Mouse (Mus musculus): ENCODE data around the gene Jakmip3.
A peak's percentile ranks its signal among the peaks of the same experiment; 100 is the strongest.

The Jakmip3 gene

DNA sequence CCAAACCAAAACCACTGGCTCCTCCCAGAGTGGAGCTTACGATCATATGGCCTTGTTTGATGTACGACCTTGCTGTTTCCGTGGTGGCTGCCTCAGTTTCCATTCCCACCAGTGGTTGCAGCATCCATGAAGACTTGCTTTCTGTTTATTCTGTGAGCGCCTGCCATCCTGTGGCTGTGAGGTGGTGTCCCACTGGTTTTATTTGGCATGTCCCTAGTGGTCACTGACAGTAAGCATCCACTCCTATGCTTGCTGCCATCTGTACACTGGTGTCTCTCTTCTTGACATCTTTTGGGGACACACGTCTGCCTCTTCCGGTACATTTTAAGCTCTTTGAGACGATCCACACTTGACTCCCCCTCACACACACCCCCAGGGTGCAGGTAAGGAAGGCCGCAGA, 7.2 kb downstream of the Jakmip3 start:
- DNase-seq (ENCODE audit: low spot score), result no peak

DNA sequence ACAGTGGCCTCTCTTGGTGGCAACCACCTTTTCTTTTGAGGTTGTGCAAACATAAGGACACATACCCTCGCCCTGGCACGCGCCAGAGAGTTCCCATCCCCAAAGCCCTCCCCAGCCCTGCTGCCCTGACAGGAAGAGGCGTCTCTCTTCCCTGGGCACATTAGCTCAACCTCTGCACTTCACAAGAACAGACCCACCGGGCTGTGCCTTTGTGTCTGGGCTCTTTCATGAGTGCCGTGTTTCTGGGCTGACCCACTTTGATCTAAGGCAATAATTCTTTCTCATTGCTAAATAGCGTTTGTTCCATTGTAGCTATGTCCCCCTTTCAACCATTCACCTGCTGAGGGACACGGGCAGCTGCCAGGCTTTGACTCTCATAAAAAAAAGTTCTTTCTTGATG, 7.8 kb downstream of the Jakmip3 start:
- DNase-seq (ENCODE audit: low spot score), result no peak

DNA sequence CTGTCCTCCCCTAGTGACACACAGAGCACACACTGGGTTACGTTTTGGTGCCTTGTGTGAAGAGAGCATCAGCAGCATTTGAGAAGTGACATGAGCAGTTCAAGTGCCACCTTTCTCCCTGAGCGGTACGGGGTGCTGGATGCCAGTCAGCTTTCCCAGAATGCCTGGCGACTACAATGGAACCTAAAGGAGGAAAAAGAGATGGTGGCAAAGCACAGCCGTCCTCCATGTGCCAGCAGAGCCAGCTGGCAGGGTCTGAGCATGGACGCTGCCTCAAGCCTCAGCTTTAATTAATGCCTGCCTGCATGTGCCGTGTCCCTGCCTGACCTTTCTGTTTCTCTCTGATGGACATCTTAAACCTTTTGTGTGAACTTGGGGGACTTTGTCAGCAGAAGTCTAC, 15.3 kb downstream of the Jakmip3 start:
- DNase-seq (ENCODE audit: low spot score), result no peak

DNA sequence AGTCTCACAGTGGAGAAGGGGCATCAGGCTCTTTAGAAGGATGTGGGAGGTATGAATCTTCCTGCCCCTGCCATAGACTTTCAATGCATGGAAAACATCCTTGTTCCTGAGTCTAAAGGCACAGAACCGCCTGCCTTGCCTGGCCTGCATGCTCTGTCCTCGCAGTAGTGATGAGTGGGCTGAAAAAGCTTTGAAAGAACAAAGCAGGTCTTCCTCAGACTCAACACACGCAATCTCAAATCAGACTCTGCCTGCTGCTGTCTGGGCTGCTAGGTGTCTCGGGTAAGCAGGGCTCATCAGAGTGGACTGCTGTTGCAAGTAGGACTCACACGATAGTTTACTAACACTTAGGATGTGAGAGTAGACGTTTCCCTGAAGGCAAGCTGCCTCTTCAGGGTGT, 16.6 kb downstream of the Jakmip3 start:
- no peak for DNase-seq (ENCODE audit: low spot score)

DNA sequence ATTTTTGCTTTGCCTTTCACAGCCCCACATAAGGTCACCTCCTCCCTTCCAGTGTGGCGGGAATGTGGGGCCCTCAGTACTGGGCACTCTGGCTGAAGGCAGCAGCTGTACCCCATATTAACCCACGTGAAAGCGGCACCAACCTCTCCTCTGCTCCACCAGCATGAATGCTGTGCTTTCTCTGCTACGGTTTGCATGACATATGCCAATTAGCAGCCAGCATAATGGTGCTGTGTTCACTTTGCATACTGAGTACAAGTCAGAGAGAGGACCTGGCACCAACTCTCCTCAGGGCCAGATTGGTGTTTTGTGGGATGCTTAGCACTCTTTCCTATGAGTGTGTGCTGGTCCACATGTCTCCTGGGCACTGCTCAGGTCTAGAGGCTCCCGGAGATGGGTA, 19.2 kb downstream of the Jakmip3 start:
- DNase-seq (ENCODE audit: low spot score), result no peak

DNA sequence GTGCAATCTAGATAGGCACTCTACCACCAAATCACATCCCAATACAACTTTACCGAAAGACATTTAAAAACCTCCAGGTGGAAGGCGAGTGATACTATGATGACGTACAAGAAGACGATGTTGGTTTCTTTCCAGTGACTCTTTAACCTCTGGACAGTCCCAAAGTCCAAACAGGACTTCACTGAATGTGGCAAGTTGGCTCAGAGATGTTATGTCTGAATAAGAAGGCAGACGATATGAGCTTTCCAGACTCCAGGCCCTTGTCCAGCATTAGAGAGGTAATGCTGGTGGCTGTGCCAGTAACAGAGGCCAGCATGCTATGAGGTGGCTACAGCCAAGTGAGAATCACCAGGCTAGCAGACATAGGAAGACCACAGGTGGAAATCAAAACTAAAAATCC, 23.2 kb downstream of the Jakmip3 start:
- DNase-seq (ENCODE audit: low spot score), result no peak

DNA sequence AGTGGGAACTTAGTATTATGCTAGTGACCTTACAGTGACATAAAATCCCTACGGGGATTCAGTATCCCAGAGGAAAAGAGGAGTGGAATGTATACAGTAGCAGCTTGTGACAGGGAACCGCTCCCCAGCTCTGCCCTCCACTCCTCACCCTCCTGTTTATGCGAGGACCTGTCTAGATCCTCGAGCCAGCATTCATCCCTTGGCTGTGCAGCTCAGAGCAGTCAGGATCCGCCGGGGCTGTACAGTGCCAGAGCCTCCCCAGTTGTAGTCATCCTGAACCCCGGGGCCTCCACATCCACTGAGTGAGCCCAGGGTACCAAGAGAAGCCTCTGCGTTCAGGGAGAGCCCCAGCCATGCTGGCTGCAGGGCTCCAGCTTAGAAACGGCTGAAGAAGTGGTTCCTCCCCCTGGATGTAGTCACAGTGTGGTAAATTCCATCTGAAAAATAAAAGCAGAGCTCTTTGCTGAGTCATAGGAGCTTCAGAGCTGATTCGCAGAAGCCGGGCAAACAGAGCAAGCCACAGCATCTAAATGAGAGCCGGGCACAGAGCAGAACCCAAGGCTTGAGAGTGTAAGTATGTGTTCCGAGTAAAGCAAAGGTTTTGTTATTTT, 27.6 kb downstream of the Jakmip3 start:
- no peak for DNase-seq (ENCODE audit: low spot score)

DNA sequence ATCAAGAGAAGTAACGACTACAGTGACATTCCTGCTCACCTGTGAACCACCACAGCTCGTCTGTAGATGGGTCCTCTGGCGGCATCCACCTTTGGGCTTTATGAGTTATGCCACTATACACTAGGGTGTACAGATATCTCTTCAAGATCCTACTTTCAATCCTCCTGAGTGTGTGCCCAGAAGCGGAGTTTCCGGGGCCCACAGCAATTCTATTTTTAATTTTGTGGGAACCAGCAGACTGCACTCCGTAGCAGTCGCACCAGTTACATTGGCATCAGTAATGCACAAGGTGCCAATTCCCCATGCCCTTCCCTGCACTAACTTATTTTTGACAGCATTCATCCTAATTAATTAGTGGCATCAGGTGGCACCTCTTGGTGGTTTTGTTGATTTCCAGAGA, 37.0 kb downstream of the Jakmip3 start:
- no peak for DNase-seq (ENCODE audit: low spot score)

DNA sequence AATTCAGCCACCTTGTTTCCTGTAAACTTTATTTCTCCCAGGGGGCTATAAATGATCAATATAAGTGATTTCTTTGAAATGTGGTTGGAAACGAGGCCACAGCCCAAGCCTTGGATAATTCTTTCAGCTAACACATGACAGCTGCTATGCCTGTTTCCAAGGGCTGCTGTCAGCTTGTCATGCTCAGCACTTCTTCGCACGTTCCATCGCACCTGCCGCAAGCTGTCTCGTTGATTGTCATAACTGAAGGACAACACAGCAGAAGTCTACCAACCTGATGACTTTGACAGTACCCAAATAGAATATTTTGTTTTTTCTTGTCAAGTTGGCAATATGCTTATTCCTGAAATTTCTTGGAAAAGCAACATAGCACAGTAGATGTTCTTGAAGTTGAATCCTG, 44.0 kb downstream of the Jakmip3 start:
- DNase-seq (ENCODE audit: low spot score), result no peak

DNA sequence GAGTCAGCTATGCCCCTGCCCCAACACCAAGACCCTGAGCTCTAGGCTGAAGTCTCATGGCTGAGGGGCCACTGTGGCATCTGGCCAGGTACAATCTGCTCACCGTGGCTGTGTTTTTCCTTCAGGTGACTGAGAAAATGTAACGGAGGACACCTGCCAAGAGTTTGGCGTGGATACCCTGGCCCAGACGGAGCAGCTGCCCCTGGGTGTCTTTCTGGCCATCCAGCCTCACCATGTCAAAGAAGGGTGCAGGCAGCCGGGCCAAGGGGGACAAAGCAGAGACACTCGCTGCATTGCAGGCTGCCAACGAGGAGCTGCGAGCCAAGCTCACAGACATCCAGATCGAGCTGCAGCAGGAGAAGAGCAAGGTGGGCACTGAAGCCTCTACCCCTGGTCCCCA, 48.6 kb downstream of the Jakmip3 start:
- DNase-seq (ENCODE audit: low spot score), result no peak

DNA sequence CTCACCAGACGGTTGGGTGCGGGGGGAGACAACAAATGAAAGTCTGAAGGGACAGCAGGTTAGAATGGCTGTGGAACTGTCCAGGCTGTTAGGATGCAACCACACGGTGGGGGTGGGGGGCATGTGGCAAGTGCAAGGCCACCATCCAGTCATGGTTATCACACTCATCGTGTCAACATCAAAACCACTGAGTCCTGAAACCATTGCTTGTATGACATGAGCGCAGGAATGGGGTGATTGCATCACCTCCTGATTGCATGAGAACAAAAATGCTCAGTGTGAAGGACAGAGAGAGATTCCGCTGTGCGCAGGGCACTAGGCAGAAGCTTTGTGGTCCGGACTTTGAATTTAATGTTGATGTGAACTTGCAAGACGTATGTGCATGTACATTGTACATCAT, 62.2 kb downstream of the Jakmip3 start:
- no peak for DNase-seq (ENCODE audit: low spot score)

DNA sequence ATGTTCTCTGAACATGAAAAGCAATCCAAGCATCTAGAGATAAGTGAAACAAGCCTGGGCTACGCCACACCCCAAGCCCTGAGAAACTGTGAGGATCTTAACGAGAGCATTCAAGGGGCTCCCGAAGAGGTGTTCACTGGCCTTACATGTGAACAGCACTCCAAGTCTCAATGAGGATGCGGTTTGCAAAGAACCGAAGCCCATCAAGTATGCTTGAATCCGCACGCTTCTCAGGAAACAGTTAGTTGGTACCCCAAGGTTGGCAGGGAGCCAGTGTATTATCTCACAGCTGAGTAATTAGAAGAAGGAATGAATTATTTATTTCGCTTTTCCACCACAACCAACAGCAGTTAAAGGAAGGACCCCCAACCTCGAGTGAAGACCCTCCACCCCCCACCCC, 62.7 kb downstream of the Jakmip3 start:
- DNase-seq (ENCODE audit: low spot score), result no peak

DNA sequence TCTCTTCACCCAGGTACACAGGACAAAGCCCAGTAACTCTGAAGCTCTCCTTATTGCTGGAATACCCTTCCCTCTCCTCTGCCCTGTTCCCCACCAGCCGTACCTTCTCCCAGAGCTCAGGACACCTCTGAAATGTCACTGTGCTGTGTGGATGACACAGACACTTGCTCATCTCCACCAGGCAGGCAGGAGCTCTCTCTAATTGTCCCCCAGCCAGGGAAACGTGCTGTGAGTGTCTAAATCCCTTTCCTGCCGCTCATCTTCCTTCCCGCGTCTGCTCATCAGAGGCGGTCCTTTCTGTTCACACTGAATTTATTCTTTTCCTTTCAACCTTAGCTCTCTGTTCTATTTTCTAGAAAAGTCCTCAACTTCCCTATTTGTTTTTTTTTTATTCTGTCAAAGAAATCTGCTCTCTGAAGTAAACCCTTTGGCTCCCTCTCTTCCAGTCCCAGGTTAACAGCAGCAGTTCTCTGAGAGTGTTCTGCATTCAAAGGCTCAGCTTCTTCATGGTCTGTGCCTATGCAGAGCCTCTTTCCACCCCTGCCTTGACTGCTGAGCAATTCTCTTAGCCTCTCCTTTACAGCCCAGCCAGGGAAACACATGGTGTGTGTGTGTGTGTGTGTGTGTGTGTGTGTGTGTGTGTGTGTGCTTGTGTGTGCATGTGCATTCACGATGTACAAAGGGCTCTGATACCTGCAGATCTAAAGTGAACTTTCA, 69.4 kb downstream of the Jakmip3 start:
- DNase-seq (ENCODE audit: low spot score), result no peak

DNA sequence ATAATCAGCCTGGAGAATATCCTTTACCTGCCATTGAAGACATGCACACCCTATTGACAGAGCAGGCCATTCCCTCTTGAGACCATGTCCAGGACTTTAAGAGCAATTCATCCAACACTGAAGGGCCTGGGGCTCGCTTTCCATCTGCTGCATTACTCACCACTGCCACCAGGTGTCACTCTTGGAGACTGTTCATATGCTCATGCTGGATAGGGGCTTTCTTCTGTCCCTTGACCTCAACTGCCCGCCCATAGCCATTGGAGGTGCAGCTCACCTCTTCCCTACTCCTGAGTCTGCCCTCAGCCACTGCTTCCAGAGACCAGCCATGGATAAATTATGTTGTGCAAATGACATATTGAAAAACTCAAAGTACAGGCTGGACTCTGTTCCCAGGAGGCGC, 70.5 kb downstream of the Jakmip3 start:
- peak; percentile 16 for DNase-seq (ENCODE audit: low spot score)

DNA sequence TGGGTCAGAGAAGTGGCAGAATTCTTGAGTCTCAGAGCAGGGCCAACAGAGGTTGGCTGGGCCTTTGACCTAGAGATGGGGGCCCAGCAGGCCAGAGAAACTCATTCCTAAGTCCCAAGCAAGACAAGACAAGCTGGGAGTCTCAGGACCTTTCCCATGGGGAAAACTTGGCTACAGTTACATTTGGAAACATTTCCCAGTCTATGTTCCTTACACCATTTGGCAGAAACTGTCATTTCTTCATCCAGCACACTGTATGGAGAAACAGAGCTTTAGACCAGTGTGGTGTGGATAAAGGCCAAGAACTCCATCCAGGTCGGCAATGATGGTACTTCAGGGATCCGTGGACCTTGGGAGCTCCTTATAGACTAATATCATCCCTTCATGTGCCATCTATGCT, 71.1 kb downstream of the Jakmip3 start:
- DNase-seq (ENCODE audit: low spot score), result no peak

DNA sequence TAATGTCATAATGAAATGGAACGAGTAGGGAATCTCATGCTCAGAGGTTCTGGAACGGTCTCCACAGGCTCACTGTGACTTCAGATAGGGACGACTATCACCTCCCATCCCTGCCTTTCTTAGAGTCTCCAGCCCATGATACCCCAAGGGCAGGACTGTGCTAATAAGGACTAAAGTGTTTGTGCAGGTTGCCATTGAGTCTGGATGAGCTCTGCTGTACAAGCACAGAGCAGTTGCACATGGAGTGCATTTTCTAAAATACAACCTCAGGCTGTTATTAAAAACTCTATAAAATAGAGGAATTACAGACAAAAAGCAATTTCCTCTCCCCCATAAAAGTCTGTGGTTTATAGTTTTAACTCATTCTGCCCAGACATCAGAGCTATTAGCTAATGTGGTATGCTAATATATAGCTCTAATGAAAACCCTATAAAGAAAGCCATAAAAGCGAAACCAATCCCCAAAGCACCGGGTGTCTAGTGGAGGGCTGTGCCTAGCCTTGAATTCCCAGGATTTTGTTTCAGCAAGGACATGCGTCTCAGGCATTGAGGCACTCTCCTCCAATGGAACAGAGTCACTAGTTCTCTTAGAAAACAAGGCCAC, 72.3 kb downstream of the Jakmip3 start:
- no peak for DNase-seq (ENCODE audit: low spot score)

DNA sequence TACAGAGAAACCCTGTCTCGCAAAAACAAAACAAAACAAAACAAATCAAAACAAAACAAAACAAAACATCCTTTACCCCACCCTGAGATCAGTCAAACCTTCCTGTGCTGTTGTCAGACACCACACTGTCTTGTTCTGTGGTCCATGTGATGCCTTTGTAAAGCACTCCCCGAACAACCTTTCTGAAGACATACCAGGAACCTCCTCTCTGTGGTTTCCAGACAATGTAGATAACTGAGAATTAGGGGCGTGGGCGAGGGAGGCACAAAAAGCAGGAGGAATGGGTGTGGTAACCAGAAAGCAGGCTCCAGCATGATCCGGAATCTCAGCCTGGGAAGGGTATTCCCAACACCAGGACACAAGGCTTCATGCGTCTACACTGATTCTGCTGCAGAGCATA, 74.6 kb downstream of the Jakmip3 start:
- DNase-seq (ENCODE audit: low spot score), result no peak

DNA sequence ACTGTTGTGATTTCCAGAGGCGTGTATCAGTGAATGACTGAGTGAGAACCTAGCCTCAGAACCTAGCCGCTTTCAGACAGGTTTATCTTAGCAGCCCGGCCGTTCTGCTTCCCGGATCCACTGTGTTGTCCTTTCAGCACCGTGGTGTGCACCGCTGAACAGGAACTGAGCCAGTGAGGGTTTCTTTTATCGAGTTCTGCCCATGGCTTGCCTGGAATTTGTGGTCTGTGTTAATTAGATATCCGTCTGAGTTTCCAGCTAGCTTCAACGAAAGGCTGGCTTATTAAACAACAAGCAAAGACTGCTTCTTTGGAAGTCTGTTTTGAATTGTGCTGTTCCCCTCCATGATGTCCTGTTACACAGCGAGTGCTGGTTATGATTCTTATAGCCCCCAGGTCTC, 75.8 kb downstream of the Jakmip3 start:
- DNase-seq (ENCODE audit: low spot score), result no peak

DNA sequence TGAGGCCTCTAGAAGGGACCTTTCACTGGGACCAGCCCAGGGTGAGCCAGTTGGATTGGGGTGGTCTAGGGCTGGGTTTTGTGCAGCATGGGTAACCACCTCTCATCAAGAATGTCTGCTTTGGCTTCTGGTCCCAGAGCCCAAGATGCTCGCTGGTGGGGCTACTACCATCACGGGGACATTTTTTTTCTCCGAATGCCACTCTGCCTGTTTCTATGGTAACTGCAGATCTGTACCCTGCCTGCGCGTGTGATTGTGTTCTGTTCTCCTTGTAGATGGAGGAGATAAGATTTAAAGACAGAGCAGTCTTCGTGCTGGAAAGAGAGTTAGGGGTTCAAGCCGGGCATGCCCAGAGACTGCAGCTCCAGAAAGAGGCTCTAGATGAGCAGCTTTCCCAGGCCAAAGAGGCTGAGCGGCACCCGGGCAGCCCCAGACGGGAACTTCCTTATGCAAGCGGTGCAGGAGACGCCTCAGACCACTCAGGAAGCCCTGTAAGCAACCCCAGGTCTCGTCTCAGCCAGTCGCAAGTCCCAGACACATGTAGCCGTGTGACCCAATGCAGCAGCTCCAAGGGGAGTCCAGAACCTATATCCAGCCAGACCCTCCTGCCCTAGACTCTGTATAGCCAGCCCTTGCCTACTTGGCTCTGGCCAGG, 76.8 kb downstream of the Jakmip3 start:
- no peak for DNase-seq (ENCODE audit: low spot score)

DNA sequence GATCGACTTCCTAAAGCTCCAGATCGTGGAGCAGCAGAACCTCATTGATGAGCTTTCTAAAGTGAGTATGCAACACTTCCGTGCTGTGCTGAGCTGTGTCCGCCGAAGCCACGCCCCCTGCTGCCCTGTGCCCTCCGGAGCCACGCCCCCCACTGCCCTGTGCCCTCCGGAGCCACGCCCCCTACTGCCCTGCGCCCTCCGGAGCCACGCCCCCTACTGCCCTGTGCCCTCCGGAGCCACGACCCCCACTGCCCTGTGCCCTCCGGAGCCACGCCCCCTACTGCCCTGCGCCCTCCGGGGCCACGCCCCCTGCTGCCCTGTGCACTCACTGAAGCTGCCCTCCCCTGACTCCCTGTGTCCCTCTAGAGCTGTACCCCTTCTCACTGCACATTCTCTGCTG, 80.4 kb downstream of the Jakmip3 start:
- DNase-seq (ENCODE audit: low spot score), result no peak

DNA sequence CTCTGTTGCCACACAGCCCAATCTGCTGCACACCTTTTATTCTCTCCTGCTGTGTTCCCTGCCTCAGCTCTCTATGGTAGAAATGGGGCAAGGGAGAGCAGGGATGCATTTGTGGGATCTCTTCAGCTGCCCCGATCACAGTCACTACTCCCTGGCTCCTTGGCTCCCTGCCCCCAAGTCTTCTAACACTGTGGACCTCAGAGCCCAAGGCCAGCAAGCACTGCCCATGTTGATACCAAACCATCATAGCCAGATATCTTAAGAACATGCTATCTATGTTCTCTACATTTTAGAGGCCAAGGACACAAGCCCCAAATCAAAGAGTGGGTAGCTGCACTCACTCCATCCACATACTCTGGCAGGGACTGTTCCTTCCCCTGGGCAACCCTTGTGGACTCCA, 80.8 kb downstream of the Jakmip3 start:
- DNase-seq (ENCODE audit: low spot score), result no peak

DNA sequence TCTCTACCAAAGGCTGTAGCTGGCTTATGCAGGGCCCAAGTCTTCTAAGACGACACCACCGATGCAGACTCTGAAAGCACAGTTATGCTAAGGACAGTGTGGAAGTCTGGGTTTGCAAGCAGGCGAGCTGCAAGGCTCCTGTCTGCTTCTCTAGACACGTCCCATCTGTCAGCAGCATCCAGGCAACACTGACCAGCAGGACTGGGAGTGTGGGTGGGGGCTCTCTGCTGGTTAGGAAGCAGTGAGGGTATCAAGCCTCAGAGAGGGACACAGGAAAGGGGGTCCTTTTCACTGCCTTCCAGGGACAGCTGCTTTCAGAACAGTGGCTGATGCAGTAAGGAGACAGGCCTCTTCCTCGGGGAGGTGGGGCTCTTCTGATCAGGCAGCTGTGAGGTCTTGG, 86.6 kb downstream of the Jakmip3 start:
- DNase-seq (ENCODE audit: low spot score), result no peak

DNA sequence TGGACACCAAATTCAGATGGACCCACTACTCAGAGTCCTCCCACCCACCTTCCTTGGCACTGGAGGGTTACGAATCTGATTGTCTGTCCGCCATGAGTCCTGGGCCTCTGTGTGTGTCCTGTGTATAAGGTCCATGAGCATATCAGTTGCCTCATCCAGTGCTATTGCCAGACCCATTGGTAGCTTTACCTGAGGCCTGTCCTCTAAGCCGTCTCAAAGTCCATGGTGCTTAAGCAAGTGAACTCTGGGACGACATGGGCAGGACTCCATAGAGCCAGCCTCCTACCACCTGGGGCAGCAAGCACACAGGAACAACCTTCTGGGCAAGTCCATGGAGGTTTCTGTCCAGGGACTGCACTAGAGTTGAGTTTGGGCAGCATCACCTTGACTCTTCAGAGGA, 90.7 kb downstream of the Jakmip3 start:
- DNase-seq (ENCODE audit: low spot score), result no peak
